Mouse (Mus musculus) left cerebral cortex, adult 8-10 months (tissue): ENCODE measurements around the gene 4930544D05Rik. TPM values are rescaled to one million over a fixed set of nuclear protein-coding genes. Genes with fewer than 3 reads are reported as not detected.
A peak's percentile ranks its signal among the peaks of the same experiment; 100 is the strongest.

Experiments
- DNase-seq, 2 experiments: peaks; one replicate each; pipeline ENCODE4 v3.0.0; 2022; ENCODE audit warnings: low spot score in 2 of 2
- total RNA-seq, 4 experiments: library from RNA; stranded (reverse); gene quantifications; 2 replicates each; pipeline ENCODE4 v1.2.4; 2022

Gene 4930544D05Rik
- total RNA-seq, 4 experiments from 2014 or later: 0.51 to 0.59 TPM; not detected in 2

GRCm38 (mm10) chr11:70655571-70656455, 40.2 kb downstream of the 4930544D05Rik start:
- peak in 1 of 2 experiments; percentile 20 for DNase-seq

- no peak for DNase-seq
These were observed 40.8 kb downstream of the 4930544D05Rik start for GRCm38 (mm10) chr11:70656456-70656927.

DNA sequence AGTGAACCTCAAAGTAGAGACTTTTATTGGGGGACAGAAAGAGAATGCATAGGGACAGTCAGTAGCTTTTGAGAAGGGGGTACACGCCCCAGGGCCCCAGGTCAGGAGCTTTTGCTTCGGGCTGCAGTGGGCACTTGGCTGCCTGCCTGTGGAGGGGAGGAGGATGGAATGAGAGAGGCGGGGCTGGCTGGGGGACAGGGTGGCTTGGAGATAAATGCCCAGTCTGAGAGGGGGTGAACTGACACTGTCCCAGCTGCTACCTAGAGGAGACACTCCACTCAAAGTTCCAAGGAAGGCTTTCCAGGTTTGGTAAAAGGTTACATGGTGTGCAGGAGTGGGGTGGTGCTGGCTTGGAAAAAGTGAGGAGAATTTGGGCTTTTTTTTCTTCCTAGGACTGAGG, 41.3 kb downstream of the 4930544D05Rik start, which contains the start of gene Eno3:
Gene Eno3 (plus strand): TSS at position 239 of the 400 bp plus-strand sequence.
- no peak for DNase-seq

DNA sequence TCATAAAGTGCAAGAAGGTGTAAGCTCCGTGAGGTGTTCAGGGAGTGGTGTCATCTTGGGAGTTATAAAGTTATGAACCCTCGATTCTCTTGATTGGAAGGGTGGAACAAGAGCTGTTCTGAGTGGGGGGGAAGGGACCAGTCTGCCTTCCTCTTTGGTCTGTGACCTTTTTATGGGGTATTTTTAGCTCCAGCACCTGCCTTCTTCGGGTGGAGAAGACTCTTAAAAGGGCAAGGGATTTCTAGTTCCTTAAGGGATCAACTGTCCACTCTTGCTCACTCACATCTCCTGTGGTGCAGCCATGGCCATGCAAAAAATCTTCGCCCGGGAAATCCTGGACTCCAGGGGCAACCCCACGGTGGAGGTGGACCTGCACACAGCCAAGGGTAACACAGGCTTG, 41.9 kb downstream of the 4930544D05Rik start:
- DNase-seq: no peak

DNA sequence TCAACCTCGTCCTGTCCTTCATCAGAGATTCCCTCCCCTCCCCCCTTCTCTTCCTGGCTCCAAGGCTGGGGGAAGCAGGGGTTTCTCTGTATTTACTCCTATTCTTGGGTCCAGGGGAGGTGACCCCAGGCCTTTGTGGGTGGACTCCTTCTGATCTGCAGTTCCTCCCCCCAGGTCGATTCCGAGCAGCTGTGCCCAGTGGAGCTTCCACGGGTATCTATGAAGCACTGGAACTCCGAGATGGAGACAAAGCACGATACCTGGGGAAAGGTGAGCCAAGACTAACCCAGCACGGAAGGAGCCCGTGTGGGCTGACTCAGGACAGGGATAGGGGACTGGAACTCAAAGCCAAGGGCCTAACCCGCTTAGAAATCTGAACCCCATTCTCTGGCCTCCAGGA, 42.3 kb downstream of the 4930544D05Rik start:
- no peak for DNase-seq

DNA sequence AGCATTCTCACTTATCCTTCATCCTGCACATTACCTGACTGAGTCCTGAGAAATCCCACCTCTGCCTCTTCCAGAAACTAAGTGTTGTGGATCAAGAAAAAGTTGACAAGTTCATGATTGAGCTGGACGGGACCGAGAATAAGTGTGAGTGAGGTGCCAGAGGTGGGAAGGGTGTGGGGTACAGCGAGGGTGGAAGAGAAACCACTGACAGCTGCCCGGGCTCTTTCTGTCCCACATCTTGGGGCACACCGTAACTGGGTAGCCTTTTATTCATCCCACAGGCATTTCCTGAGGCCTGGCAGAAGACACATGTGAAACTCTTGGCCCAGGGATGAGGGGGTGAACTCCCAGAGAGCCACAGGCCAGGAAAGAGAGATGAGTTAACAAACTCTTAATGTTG, 42.9 kb downstream of the 4930544D05Rik start:
- no peak for DNase-seq

- DNase-seq: no peak
These were observed 43.3 kb downstream of the 4930544D05Rik start for GRCm38 (mm10) chr11:70658942-70659341.

GRCm38 (mm10) chr11:70660571-70660970, 44.9 kb downstream of the 4930544D05Rik start:
- no peak for DNase-seq

GRCm38 (mm10) chr11:70663101-70663500, 47.5 kb downstream of the 4930544D05Rik start:
- no peak for DNase-seq

GRCm38 (mm10) chr11:70663957-70664356, 48.3 kb downstream of the 4930544D05Rik start:
- no peak for DNase-seq

GRCm38 (mm10) chr11:70664741-70665140, 49.1 kb downstream of the 4930544D05Rik start:
- DNase-seq: no peak

Other genes with a start within 250 kb of the 4930544D05Rik start
- 10 to 100 TPM; 31.9 to 37.0 (median 35.2) TPM for gene Pelp1, start 205.8 kb upstream of the 4930544D05Rik start, total RNA-seq
- 10 to 100 TPM; 62.4 to 85.9 (median 70.1) TPM for gene Arrb2, start 183.2 kb upstream of the 4930544D05Rik start, total RNA-seq
- gene Med11, start 163.9 kb upstream of the 4930544D05Rik start, total RNA-seq: 10 to 100 TPM; 10.8 to 14.1 (median 13.5) TPM
- under 1 TPM; 0.11 to 0.79 (median 0.46) TPM for gene Zmynd15, start 156.4 kb upstream of the 4930544D05Rik start, total RNA-seq
- gene Cxcl16, start 155.9 kb upstream of the 4930544D05Rik start, total RNA-seq: 1 to 10 TPM in 3 of 4 experiments, under 1 TPM in 1; 0.97 to 4.6 (median 2.3) TPM
- gene Tm4sf5, start 110.6 kb upstream of the 4930544D05Rik start, total RNA-seq: 1 to 10 TPM in 1 of 4 experiments, not detected in 3; 1.1 TPM
- under 1 TPM in 1 of 4 experiments, not detected in 3; 0.63 TPM for gene Vmo1, start 101.2 kb upstream of the 4930544D05Rik start, total RNA-seq
- gene Gltpd2, start 96.7 kb upstream of the 4930544D05Rik start, total RNA-seq: not detected
- gene Psmb6, start 90.5 kb upstream of the 4930544D05Rik start, total RNA-seq: 100 to 1,000 TPM; 187 to 213 (median 191) TPM
- gene Gm40193, start 82.9 kb upstream of the 4930544D05Rik start, total RNA-seq: not detected
- 10 to 100 TPM; 15.7 to 20.4 (median 19.4) TPM for gene Pld2, start 75.8 kb upstream of the 4930544D05Rik start, total RNA-seq
- gene Mink1, start 53.0 kb upstream of the 4930544D05Rik start, total RNA-seq: 100 to 1,000 TPM; 389 to 423 (median 415) TPM
- not detected for gene Chrne, start 3.4 kb downstream of the 4930544D05Rik start, total RNA-seq
- not detected for gene Gp1ba, start 23.3 kb downstream of the 4930544D05Rik start, total RNA-seq
- gene Rnf167, start 31.4 kb downstream of the 4930544D05Rik start, total RNA-seq: 10 to 100 TPM; 87.8 to 96.5 (median 89.7) TPM
- 100 to 1,000 TPM; 124 to 140 (median 132) TPM for gene Slc25a11, start 31.6 kb downstream of the 4930544D05Rik start, total RNA-seq
- gene Pfn1, start 38.8 kb downstream of the 4930544D05Rik start, total RNA-seq: 100 to 1,000 TPM; 203 to 237 (median 220) TPM
- 10 to 100 TPM; 10.5 to 14.1 (median 12.5) TPM for gene Eno3, start 41.4 kb downstream of the 4930544D05Rik start, total RNA-seq
- 10 to 100 TPM; 52.5 to 69.9 (median 59.3) TPM for gene Spag7, start 53.6 kb downstream of the 4930544D05Rik start, total RNA-seq
- 100 to 1,000 TPM; 185 to 201 (median 191) TPM for gene Camta2, start 72.3 kb downstream of the 4930544D05Rik start, total RNA-seq
- 1 to 10 TPM; 1.6 to 2.7 (median 2.3) TPM for gene Inca1, start 84.3 kb downstream of the 4930544D05Rik start, total RNA-seq
- 10 to 100 TPM; 59.3 to 70.2 (median 65.8) TPM for gene Kif1c, start 84.7 kb downstream of the 4930544D05Rik start, total RNA-seq
- 10 to 100 TPM; 16.7 to 20.5 (median 20.0) TPM for gene Zfp3, start 148.4 kb downstream of the 4930544D05Rik start, total RNA-seq
- gene Scimp, start 196.7 kb downstream of the 4930544D05Rik start, total RNA-seq: under 1 TPM in 1 of 4 experiments, not detected in 3; 0.53 TPM
- gene Rabep1, start 228.9 kb downstream of the 4930544D05Rik start, total RNA-seq: 100 to 1,000 TPM; 123 to 128 (median 125) TPM